Comparison of ENCODE assay signal across 14 mouse cellular contexts in the genomic region with DNA sequence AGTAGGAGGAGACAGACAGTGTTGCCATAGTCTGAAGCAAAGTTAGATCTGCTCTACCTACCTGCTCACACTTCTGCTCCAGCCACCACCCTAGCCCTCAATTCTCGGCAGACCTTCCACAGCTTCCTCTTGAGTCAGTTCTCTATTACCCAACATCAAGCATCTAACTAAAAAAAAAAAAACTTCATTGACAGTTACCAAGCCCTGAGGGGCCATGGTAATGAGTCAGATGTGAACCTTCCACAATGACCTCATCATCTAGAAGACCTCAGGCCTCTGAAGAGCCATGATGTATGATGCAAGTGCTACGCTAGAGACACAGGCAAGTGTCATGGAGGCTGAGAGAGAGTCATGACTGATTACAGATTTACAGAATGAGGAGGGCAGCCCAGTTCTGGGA. TPM values are rescaled to one million over a fixed set of nuclear protein-coding genes. Genes with fewer than 3 reads are reported as not detected.
DNase-seq lines count a peak whose midpoint lies in the region; ATAC-seq lines count a peak whose summit lies in the region.
"Had no signal": no experiment of that assay in that cellular context is flagged by ENCODE, and none has a peak within 500 bp of the region (broad histone marks: within the 10 kb centered on the region; RNA-seq: fewer than 3 reads in every experiment).

No protein-coding gene starts in this region.

- no peak overlapping the region for H3K9ac ChIP-seq in hindbrain, embryonic 12.5 days
- H3K9ac ChIP-seq: embryonic facial prominence, embryonic 15.5 days; forebrain, postnatal 0 days had no signal

- H3K4me1 ChIP-seq in hindbrain, embryonic 12.5 days = 0 out of 2 replicates have a peak, but pooled peaks cover 2% of the 10 kb centered on the region

- H3K36me3 ChIP-seq in hindbrain, embryonic 12.5 days = no peaks in the 10 kb centered on the region
- H3K36me3 ChIP-seq: embryonic facial prominence, embryonic 15.5 days had no signal

- H3K4me3 ChIP-seq in hindbrain, embryonic 12.5 days = no peak overlapping the region
- H3K4me3 ChIP-seq: embryonic facial prominence, embryonic 15.5 days had no signal

- 0 out of 2 replicates have a peak, but pooled peaks have one; percentile 1 for ATAC-seq in frontal cortex, adult (ENCODE audit: low TSS enrichment)
- ATAC-seq in megakaryocyte, adult 5-6 weeks (ENCODE audit: poor library complexity, severe bottlenecking) = peak; percentile 93
- ATAC-seq in hindbrain, embryonic 12.5 days (ENCODE audit: low FRiP score) = no peak
- ATAC-seq: forebrain, postnatal 0 days; midbrain, embryonic 16.5 days had no signal

- H3K4me2 ChIP-seq in hindbrain, embryonic 12.5 days (replicated peaks) = no peak overlapping the region
- H3K4me2 ChIP-seq: embryonic facial prominence, embryonic 15.5 days had no signal

- H3K9me3 ChIP-seq in hindbrain, embryonic 12.5 days (replicated peaks) = no peaks in the 10 kb centered on the region
- H3K9me3 ChIP-seq: embryonic facial prominence, embryonic 15.5 days had no signal

- WGBS in hindbrain, embryonic 12.5 days = 88% methylated on average over 2 of the region's 2 CpGs

- H3K27ac ChIP-seq in hindbrain, embryonic 12.5 days = no peak overlapping the region
- H3K27ac ChIP-seq: embryonic facial prominence, embryonic 15.5 days had no signal

- intact Hi-C loops in gastrocnemius, postnatal 14 days (cut with DNase I; ENCODE audit: low total_unique reads) = no loop called here

- no peak for DNase-seq in frontal cortex, adult 2 months (ENCODE audit: extremely low spot score in 1 of 2, low spot score in 1 of 2)
- DNase-seq in 3134 (ENCODE audit: extremely low read depth, insufficient read length, low spot score) = peak; percentile 54
- peak; percentile 42 for DNase-seq in NIH3T3 (ENCODE audit: low read depth)
- DNase-seq in gastrocnemius, postnatal 14 days = no peak
- DNase-seq in retina, embryonic 14.5 days (ENCODE audit: low spot score) = no peak
- DNase-seq: forebrain, postnatal 0 days; heart, postnatal 4 days; kidney, adult 2 months; lung, adult 18-20 months had no signal

- H3K27me3 ChIP-seq in hindbrain, embryonic 12.5 days = no peaks in the 10 kb centered on the region
- H3K27me3 ChIP-seq: embryonic facial prominence, embryonic 15.5 days had no signal

RNA-seq across cellular contexts. Expression of a gene that starts 37.8 kb away (rescaled TPM):
- 32.7 and 37.2 TPM in 2 replicates for polyA plus RNA-seq in frontal cortex, adult 2 months (2012; rRNA removed)
- total RNA-seq in megakaryocyte, adult 5-6 weeks (2015) = 103 and 104 TPM in 2 replicates
- 94.7 and 107 TPM in 2 replicates for total RNA-seq in megakaryocyte, adult 5-6 weeks (2017)
- 3.5 TPM in 2 replicates for polyA plus RNA-seq in hindbrain, embryonic 12.5 days (2016; fragmentation: Nextera tagmentation; extraction: Ambion mirVana)
- total RNA-seq in gastrocnemius, postnatal 14 days (2021) = 1 to 10 TPM; 6.5 to 6.6 TPM

Comparison
In these comparisons a context has a peak if more than half of its experiments do, and no peak if none do; other contexts are left out.
1. DNase-seq: peak in 3134 (single experiment) and NIH3T3 (single experiment); none in frontal cortex, adult 2 months (0 of 2), gastrocnemius, postnatal 14 days (single experiment) and retina, embryonic 14.5 days (single experiment).
2. RNA of a gene that starts 37.8 kb away (total RNA-seq): 94.7 to 107 TPM in megakaryocyte, adult 5-6 weeks; 6.5 to 6.6 TPM in gastrocnemius, postnatal 14 days; every median in the first group is over 10 times any median in the second.